Mouse (Mus musculus): ENCODE results near the gene Agpat1. TPM values are rescaled to one million over a fixed set of nuclear protein-coding genes. Genes with fewer than 3 reads are reported as not detected.

Gene Agpat1
- polyA plus RNA-seq, 2 experiments, result 53.3 to 150 TPM

- peaks cover 36% of the 10 kb centered on the region for H3K27me3 ChIP-seq (ENCODE audit: control insufficient read depth, insufficient read depth, low read length)
- 1% methylated on average over 16 of the region's 16 CpGs for WGBS
- peaks cover 30% of the 10 kb centered on the region for H3K4me1 ChIP-seq (ENCODE audit: control insufficient read depth, insufficient read depth, low read length)
- 0 out of 2 replicates have a peak within 1 kb of the TSS, but pooled peaks have one; percentile 28 for H3K9ac ChIP-seq (ENCODE audit: low read depth, low read length, severe bottlenecking)
- H3K27ac ChIP-seq (replicated peaks; ENCODE audit: low read depth, low read length), result peak within 1 kb of the TSS; percentile 92
- peak within 1 kb of the TSS; percentile 81 for H3K4me3 ChIP-seq (replicated peaks; ENCODE audit: low read length)
- peaks cover 9% of the 10 kb centered on the region for H3K36me3 ChIP-seq (ENCODE audit: control insufficient read depth, insufficient read depth, low read length)
- H3K9me3 ChIP-seq (ENCODE audit: control insufficient read depth, low read length), result no peaks in the 10 kb centered on the region
- TF ChIP-seq POLR2A (IDR thresholded peaks at IDR 0.05; ENCODE audit: borderline replicate concordance, extremely low read depth, insufficient read depth, insufficient read length), result no peak
- DNase-seq (ENCODE audit: low spot score) (peak; percentile 54), ATAC-seq (ENCODE audit: low FRiP score, low read depth) (no peak)
- H3K4me2 ChIP-seq (replicated peaks; ENCODE audit: low read depth, low read length, severe bottlenecking), result peak within 1 kb of the TSS; percentile 78
These were observed 25.2 kb downstream of the Agpat1 start, which contains the start of gene Prrt1 for GRCm38 (mm10) chr17:34629221-34629751. Gene Prrt1 (plus strand): TSS chr17:34629533.

GRCm38 (mm10) chr17:34629796-34630603 lies 25.9 kb downstream of the Agpat1 start:
- 17% methylated on average over 12 of the region's 12 CpGs for WGBS
- peaks cover 30% of the 10 kb centered on the region for H3K4me1 ChIP-seq (ENCODE audit: control insufficient read depth, insufficient read depth, low read length)
- no peak for ATAC-seq (ENCODE audit: low FRiP score, low read depth)

GRCm38 (mm10) chr17:34630761-34631301 lies 26.8 kb downstream of the Agpat1 start:
- no peak for ATAC-seq (ENCODE audit: low FRiP score, low read depth)

More at GRCm38 (mm10) chr17:34629796-34630603, 25.9 kb downstream of the Agpat1 start:
- H3K9ac ChIP-seq (ENCODE audit: low read depth, low read length, severe bottlenecking), result no peak overlapping the region
- H3K9me3 ChIP-seq (ENCODE audit: control insufficient read depth, low read length), result no peaks in the 10 kb centered on the region
- no peak overlapping the region for H3K27ac ChIP-seq (replicated peaks; ENCODE audit: low read depth, low read length)
- DNase-seq (ENCODE audit: low spot score), result no peak
- H3K4me2 ChIP-seq (replicated peaks; ENCODE audit: low read depth, low read length, severe bottlenecking), result peak overlapping the region; percentile 78; the same call in 1 of the 2 replicates
- peak overlapping the region; percentile 81; the same call in 1 of the 2 replicates for H3K4me3 ChIP-seq (replicated peaks; ENCODE audit: low read length)
- H3K36me3 ChIP-seq (ENCODE audit: control insufficient read depth, insufficient read depth, low read length), result peaks cover 8% of the 10 kb centered on the region
- TF ChIP-seq POLR2A (IDR thresholded peaks at IDR 0.05; ENCODE audit: borderline replicate concordance, extremely low read depth, insufficient read depth, insufficient read length), result no peak
- H3K27me3 ChIP-seq (ENCODE audit: control insufficient read depth, insufficient read depth, low read length), result peaks cover 36% of the 10 kb centered on the region

GRCm38 (mm10) chr17:34631647-34632046 lies 27.6 kb downstream of the Agpat1 start:
- H3K9ac ChIP-seq (ENCODE audit: low read depth, low read length, severe bottlenecking), result peak overlapping the region; percentile 44
- no peak overlapping the region for H3K27ac ChIP-seq (replicated peaks; ENCODE audit: low read depth, low read length)
- no peak for TF ChIP-seq POLR2A (IDR thresholded peaks at IDR 0.05; ENCODE audit: borderline replicate concordance, extremely low read depth, insufficient read depth, insufficient read length)
- H3K4me1 ChIP-seq (ENCODE audit: control insufficient read depth, insufficient read depth, low read length), result peaks cover 26% of the 10 kb centered on the region
- H3K9me3 ChIP-seq (ENCODE audit: control insufficient read depth, low read length), result no peaks in the 10 kb centered on the region
- ATAC-seq (ENCODE audit: low FRiP score, low read depth) (no peak), DNase-seq (ENCODE audit: low spot score) (no peak)
- peak overlapping the region; percentile 79 for H3K4me2 ChIP-seq (replicated peaks; ENCODE audit: low read depth, low read length, severe bottlenecking)
- H3K4me3 ChIP-seq (replicated peaks; ENCODE audit: low read length), result peak overlapping the region; percentile 38
- H3K27me3 ChIP-seq (ENCODE audit: control insufficient read depth, insufficient read depth, low read length), result peaks cover 36% of the 10 kb centered on the region
- H3K36me3 ChIP-seq (ENCODE audit: control insufficient read depth, insufficient read depth, low read length), result no peaks in the 10 kb centered on the region
- WGBS, result 11% methylated on average over 11 of the region's 12 CpGs

More at GRCm38 (mm10) chr17:34630761-34631301, 26.8 kb downstream of the Agpat1 start:
- DNase-seq (ENCODE audit: low spot score), result no peak
- no peaks in the 10 kb centered on the region for H3K36me3 ChIP-seq (ENCODE audit: control insufficient read depth, insufficient read depth, low read length)
- WGBS, result 3% methylated on average over 42 of the region's 48 CpGs
- no peaks in the 10 kb centered on the region for H3K9me3 ChIP-seq (ENCODE audit: control insufficient read depth, low read length)
- H3K4me3 ChIP-seq (replicated peaks; ENCODE audit: low read length), result peak overlapping the region; percentile 38
- no peak overlapping the region for H3K9ac ChIP-seq (ENCODE audit: low read depth, low read length, severe bottlenecking)
- H3K27ac ChIP-seq (replicated peaks; ENCODE audit: low read depth, low read length), result no peak overlapping the region
- peak overlapping the region; percentile 43 for H3K4me2 ChIP-seq (replicated peaks; ENCODE audit: low read depth, low read length, severe bottlenecking)
- H3K4me1 ChIP-seq (ENCODE audit: control insufficient read depth, insufficient read depth, low read length), result peaks cover 30% of the 10 kb centered on the region
- no peak for TF ChIP-seq POLR2A (IDR thresholded peaks at IDR 0.05; ENCODE audit: borderline replicate concordance, extremely low read depth, insufficient read depth, insufficient read length)
- peaks cover 36% of the 10 kb centered on the region for H3K27me3 ChIP-seq (ENCODE audit: control insufficient read depth, insufficient read depth, low read length)

GRCm38 (mm10) chr17:34632261-34632691 lies 28.2 kb downstream of the Agpat1 start:
- Histone ChIP-seq H3K4me2 (replicated peaks; ENCODE audit: low read depth, low read length, severe bottlenecking) (peak overlapping the region; percentile 79), H3K27me3 (ENCODE audit: control insufficient read depth, insufficient read depth, low read length) (peaks cover 36% of the 10 kb centered on the region), H3K27ac (replicated peaks; ENCODE audit: low read depth, low read length) (no peak overlapping the region), H3K4me1 (ENCODE audit: control insufficient read depth, insufficient read depth, low read length) (peaks cover 26% of the 10 kb centered on the region), H3K9ac (ENCODE audit: low read depth, low read length, severe bottlenecking) (peak overlapping the region; percentile 44), H3K36me3 (ENCODE audit: control insufficient read depth, insufficient read depth, low read length) (no peaks in the 10 kb centered on the region), H3K4me3 (replicated peaks; ENCODE audit: low read length) (peak overlapping the region; percentile 38), H3K9me3 (ENCODE audit: control insufficient read depth, low read length) (no peaks in the 10 kb centered on the region)
- DNase-seq (ENCODE audit: low spot score) (peak; percentile 34), ATAC-seq (ENCODE audit: low FRiP score, low read depth) (peak; percentile 25; the same call in 1 of the 2 replicates)
- 2% methylated on average over 24 of the region's 26 CpGs for WGBS
- TF ChIP-seq POLR2A (IDR thresholded peaks at IDR 0.05; ENCODE audit: borderline replicate concordance, extremely low read depth, insufficient read depth, insufficient read length), result no peak

Data from limb, embryonic 14.5 days (tissue).